Mouse (Mus musculus): Measurements from ENCODE around the gene Sun3. TPM values are rescaled to one million over a fixed set of nuclear protein-coding genes. Genes with fewer than 3 reads are reported as not detected.

Sun3 gene
- polyA plus RNA-seq (2014; fragmentation: Nextera tagmentation; extraction: Ambion mirVana) = not detected in 2 replicates

GRCm38 (mm10) chr11:9048703-9049060 is at the start of gene Sun3:
Gene Sun3, minus strand, starts transcription at chr11:9048991.
- no peaks in the 10 kb centered on the region for H3K36me3 ChIP-seq (ENCODE audit: control insufficient read depth, insufficient read depth, low read length)
- ATAC-seq (ENCODE audit: low read depth) (peak; percentile 65), DNase-seq (ENCODE audit: low spot score) (no peak)
- no peaks in the 10 kb centered on the region for H3K9me3 ChIP-seq (ENCODE audit: control insufficient read depth, low read length)
- no peak within 1 kb of the TSS for H3K27ac ChIP-seq (replicated peaks; ENCODE audit: low read depth, low read length)
- H3K4me1 ChIP-seq (ENCODE audit: control insufficient read depth, insufficient read depth, low read length) = peaks cover 7% of the 10 kb centered on the region; the same call in 1 of the 2 replicates
- H3K4me2 ChIP-seq (ENCODE audit: low read depth, low read length) = peak within 1 kb of the TSS; percentile 97
- H3K9ac ChIP-seq (ENCODE audit: low read depth, low read length) = peak within 1 kb of the TSS; percentile 54
- WGBS = 0% methylated on average over 18 of the region's 18 CpGs
- H3K27me3 ChIP-seq (replicated peaks; ENCODE audit: control insufficient read depth, insufficient read depth, low read length) = peaks cover 23% of the 10 kb centered on the region
- H3K4me3 ChIP-seq (ENCODE audit: low read depth, low read length) = peak within 1 kb of the TSS; percentile 50

DNA sequence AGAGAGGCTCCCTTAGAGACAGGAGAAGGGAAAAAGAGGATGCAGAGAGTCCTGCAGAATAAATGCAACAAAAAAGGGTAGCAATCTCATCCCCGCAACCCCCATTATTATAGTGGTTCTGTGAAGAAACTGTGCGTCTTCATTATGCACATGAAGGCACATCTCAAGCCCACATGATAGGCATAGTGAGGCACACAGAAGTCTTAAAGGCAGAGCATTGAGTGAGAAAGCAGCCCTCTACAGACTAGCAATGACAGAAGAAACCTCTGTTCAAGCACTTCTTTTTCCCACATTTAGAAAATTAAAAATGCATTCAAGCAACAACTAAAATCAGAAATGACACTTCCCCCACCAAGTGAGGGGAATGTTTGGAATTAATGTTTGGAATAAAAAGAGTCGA is 27.7 kb upstream of the Sun3 start:
- no peak overlapping the region for H3K9ac ChIP-seq (ENCODE audit: low read depth, low read length)
- 78% methylated on average over 3 of the region's 3 CpGs for WGBS

GRCm38 (mm10) chr11:9060484-9060883 is 11.7 kb upstream of the Sun3 start:
- Histone ChIP-seq H3K9ac (ENCODE audit: low read depth, low read length) (no peak overlapping the region), H3K4me3 (ENCODE audit: low read depth, low read length) (no peak overlapping the region), H3K27me3 (replicated peaks; ENCODE audit: control insufficient read depth, insufficient read depth, low read length) (no peaks in the 10 kb centered on the region), H3K9me3 (ENCODE audit: control insufficient read depth, low read length) (no peaks in the 10 kb centered on the region), H3K36me3 (ENCODE audit: control insufficient read depth, insufficient read depth, low read length) (no peaks in the 10 kb centered on the region), H3K27ac (replicated peaks; ENCODE audit: low read depth, low read length) (no peak overlapping the region), H3K4me1 (ENCODE audit: control insufficient read depth, insufficient read depth, low read length) (no peaks in the 10 kb centered on the region), H3K4me2 (ENCODE audit: low read depth, low read length) (no peak overlapping the region)
- ATAC-seq (ENCODE audit: low read depth) (no peak), DNase-seq (ENCODE audit: low spot score) (no peak)
- WGBS = 53% methylated on average over 5 of the region's 5 CpGs

More for the DNA sequence above, 27.7 kb upstream of the Sun3 start:
- Histone ChIP-seq H3K36me3 (ENCODE audit: control insufficient read depth, insufficient read depth, low read length) (no peaks in the 10 kb centered on the region), H3K9me3 (ENCODE audit: control insufficient read depth, low read length) (no peaks in the 10 kb centered on the region), H3K4me1 (ENCODE audit: control insufficient read depth, insufficient read depth, low read length) (no peaks in the 10 kb centered on the region), H3K27ac (replicated peaks; ENCODE audit: low read depth, low read length) (no peak overlapping the region), H3K27me3 (replicated peaks; ENCODE audit: control insufficient read depth, insufficient read depth, low read length) (no peaks in the 10 kb centered on the region), H3K4me3 (ENCODE audit: low read depth, low read length) (no peak overlapping the region), H3K4me2 (ENCODE audit: low read depth, low read length) (no peak overlapping the region)
- no peak for DNase-seq (ENCODE audit: low spot score)
- no peak for ATAC-seq (ENCODE audit: low read depth)

GRCm38 (mm10) chr11:9060029-9060428 is 11.2 kb upstream of the Sun3 start:
- Histone ChIP-seq H3K9me3 (ENCODE audit: control insufficient read depth, low read length) (no peaks in the 10 kb centered on the region), H3K27me3 (replicated peaks; ENCODE audit: control insufficient read depth, insufficient read depth, low read length) (no peaks in the 10 kb centered on the region), H3K4me2 (ENCODE audit: low read depth, low read length) (no peak overlapping the region), H3K36me3 (ENCODE audit: control insufficient read depth, insufficient read depth, low read length) (no peaks in the 10 kb centered on the region), H3K9ac (ENCODE audit: low read depth, low read length) (no peak overlapping the region), H3K4me3 (ENCODE audit: low read depth, low read length) (no peak overlapping the region), H3K27ac (replicated peaks; ENCODE audit: low read depth, low read length) (no peak overlapping the region), H3K4me1 (ENCODE audit: control insufficient read depth, insufficient read depth, low read length) (no peaks in the 10 kb centered on the region)
- DNase-seq (ENCODE audit: low spot score) (no peak), ATAC-seq (ENCODE audit: low read depth) (no peak)
- WGBS = 48% methylated on average over 1 of the region's 1 CpGs

DNA sequence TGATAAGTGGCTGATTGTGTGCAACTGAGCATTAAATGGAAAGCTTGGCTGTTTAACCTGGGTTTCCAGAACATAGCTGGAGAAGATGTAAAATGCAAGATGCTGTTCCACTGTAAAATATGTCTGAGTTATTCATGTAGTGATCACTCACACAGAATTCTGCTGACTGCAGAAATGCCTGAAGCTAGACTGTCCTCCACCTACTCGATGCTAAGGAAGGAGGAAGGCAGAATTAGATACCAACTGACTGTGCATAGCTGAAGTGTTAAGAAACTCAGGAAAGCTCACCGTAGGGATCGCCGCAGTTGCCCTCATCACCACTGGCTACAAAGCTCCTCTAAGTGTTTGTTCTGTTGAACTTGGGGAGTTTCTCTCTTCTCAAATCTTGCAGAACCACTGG is 8.9 kb upstream of the Sun3 start:
- H3K27me3 ChIP-seq (replicated peaks; ENCODE audit: control insufficient read depth, insufficient read depth, low read length) = no peaks in the 10 kb centered on the region
- H3K4me2 ChIP-seq (ENCODE audit: low read depth, low read length) = no peak overlapping the region
- H3K27ac ChIP-seq (replicated peaks; ENCODE audit: low read depth, low read length) = no peak overlapping the region
- H3K4me1 ChIP-seq (ENCODE audit: control insufficient read depth, insufficient read depth, low read length) = no peaks in the 10 kb centered on the region
- no peak overlapping the region for H3K9ac ChIP-seq (ENCODE audit: low read depth, low read length)
- H3K36me3 ChIP-seq (ENCODE audit: control insufficient read depth, insufficient read depth, low read length) = no peaks in the 10 kb centered on the region
- no peak overlapping the region for H3K4me3 ChIP-seq (ENCODE audit: low read depth, low read length)
- DNase-seq (ENCODE audit: low spot score) (no peak), ATAC-seq (ENCODE audit: low read depth) (no peak)
- H3K9me3 ChIP-seq (ENCODE audit: control insufficient read depth, low read length) = no peaks in the 10 kb centered on the region
- WGBS = 87% methylated on average over 4 of the region's 4 CpGs

GRCm38 (mm10) chr11:9056937-9057336 is 8.1 kb upstream of the Sun3 start:
- ATAC-seq (ENCODE audit: low read depth) (no peak), DNase-seq (ENCODE audit: low spot score) (no peak)
- Histone ChIP-seq H3K4me2 (ENCODE audit: low read depth, low read length) (no peak overlapping the region), H3K9ac (ENCODE audit: low read depth, low read length) (no peak overlapping the region), H3K27ac (replicated peaks; ENCODE audit: low read depth, low read length) (no peak overlapping the region), H3K27me3 (replicated peaks; ENCODE audit: control insufficient read depth, insufficient read depth, low read length) (no peaks in the 10 kb centered on the region), H3K36me3 (ENCODE audit: control insufficient read depth, insufficient read depth, low read length) (no peaks in the 10 kb centered on the region), H3K9me3 (ENCODE audit: control insufficient read depth, low read length) (no peaks in the 10 kb centered on the region), H3K4me1 (ENCODE audit: control insufficient read depth, insufficient read depth, low read length) (no peaks in the 10 kb centered on the region), H3K4me3 (ENCODE audit: low read depth, low read length) (no peak overlapping the region)
- 73% methylated on average over 2 of the region's 2 CpGs for WGBS

GRCm38 (mm10) chr11:9051895-9052294 is 3.1 kb upstream of the Sun3 start:
- H3K4me1 ChIP-seq (ENCODE audit: control insufficient read depth, insufficient read depth, low read length) = peaks cover 7% of the 10 kb centered on the region; the same call in 1 of the 2 replicates
- no peak overlapping the region for H3K4me3 ChIP-seq (ENCODE audit: low read depth, low read length)
- H3K36me3 ChIP-seq (ENCODE audit: control insufficient read depth, insufficient read depth, low read length) = no peaks in the 10 kb centered on the region
- H3K27ac ChIP-seq (replicated peaks; ENCODE audit: low read depth, low read length) = no peak overlapping the region
- no peak overlapping the region for H3K4me2 ChIP-seq (ENCODE audit: low read depth, low read length)
- 76% methylated on average over 2 of the region's 2 CpGs for WGBS
- H3K27me3 ChIP-seq (replicated peaks; ENCODE audit: control insufficient read depth, insufficient read depth, low read length) = peaks cover 23% of the 10 kb centered on the region
- H3K9ac ChIP-seq (ENCODE audit: low read depth, low read length) = no peak overlapping the region
- DNase-seq (ENCODE audit: low spot score) (no peak), ATAC-seq (ENCODE audit: low read depth) (no peak)
- H3K9me3 ChIP-seq (ENCODE audit: control insufficient read depth, low read length) = no peaks in the 10 kb centered on the region

GRCm38 (mm10) chr11:9050241-9050640 is 1.4 kb upstream of the Sun3 start:
- DNase-seq (ENCODE audit: low spot score) (no peak), ATAC-seq (ENCODE audit: low read depth) (no peak)
- H3K9me3 ChIP-seq (ENCODE audit: control insufficient read depth, low read length) = no peaks in the 10 kb centered on the region
- H3K4me2 ChIP-seq (ENCODE audit: low read depth, low read length) = no peak overlapping the region
- H3K36me3 ChIP-seq (ENCODE audit: control insufficient read depth, insufficient read depth, low read length) = no peaks in the 10 kb centered on the region
- no peak overlapping the region for H3K4me3 ChIP-seq (ENCODE audit: low read depth, low read length)
- no peak overlapping the region for H3K9ac ChIP-seq (ENCODE audit: low read depth, low read length)
- H3K27ac ChIP-seq (replicated peaks; ENCODE audit: low read depth, low read length) = no peak overlapping the region
- peaks cover 23% of the 10 kb centered on the region for H3K27me3 ChIP-seq (replicated peaks; ENCODE audit: control insufficient read depth, insufficient read depth, low read length)
- peaks cover 7% of the 10 kb centered on the region; the same call in 1 of the 2 replicates for H3K4me1 ChIP-seq (ENCODE audit: control insufficient read depth, insufficient read depth, low read length)
- WGBS = 86% methylated on average over 4 of the region's 4 CpGs

DNA sequence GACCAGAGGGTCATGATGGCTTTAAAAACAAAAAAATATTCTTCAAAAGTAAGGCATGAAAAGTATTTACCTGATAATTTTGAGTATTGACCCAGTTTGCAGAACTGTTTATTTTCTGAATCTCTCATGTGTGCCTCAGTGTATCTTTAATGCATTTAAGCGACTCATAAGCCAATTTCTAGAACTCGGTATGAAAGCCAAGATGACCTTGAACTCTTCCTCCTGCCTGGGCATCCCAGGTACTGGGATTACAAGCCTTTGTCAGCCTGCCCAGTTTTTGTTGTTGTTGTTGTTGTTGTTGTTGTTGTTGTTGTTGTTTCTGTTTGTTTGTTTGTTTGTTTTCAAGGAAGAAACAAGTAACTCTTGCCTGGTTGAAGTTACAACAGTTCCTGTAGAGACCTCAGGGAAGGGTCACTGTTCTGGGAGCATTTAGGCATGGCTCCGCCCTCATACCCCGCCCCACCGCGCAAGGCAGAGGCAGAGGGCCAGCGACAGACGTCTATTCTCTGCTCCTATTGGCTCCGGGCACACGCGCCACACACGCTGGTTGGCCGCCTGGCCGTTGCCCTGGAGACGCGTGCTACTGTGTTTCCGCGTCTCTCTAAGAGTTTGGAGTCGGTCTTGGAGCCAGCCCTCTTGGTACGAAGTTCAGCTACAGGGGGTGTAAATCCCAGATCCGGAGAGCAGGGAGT is 634 bp downstream of the Sun3 start, which contains the start of gene Gm11992:
Gene Gm11992 (plus strand): TSS at position 584 of the 692 bp plus-strand sequence.
- 3% methylated on average over 21 of the region's 21 CpGs for WGBS
- ATAC-seq (ENCODE audit: low read depth) = peak; percentile 100
- Histone ChIP-seq H3K9ac (ENCODE audit: low read depth, low read length) (peak within 1 kb of the TSS; percentile 54), H3K9me3 (ENCODE audit: control insufficient read depth, low read length) (no peaks in the 10 kb centered on the region), H3K4me2 (ENCODE audit: low read depth, low read length) (peak within 1 kb of the TSS; percentile 97), H3K27me3 (replicated peaks; ENCODE audit: control insufficient read depth, insufficient read depth, low read length) (peaks cover 23% of the 10 kb centered on the region), H3K4me3 (ENCODE audit: low read depth, low read length) (peak within 1 kb of the TSS; percentile 50), H3K27ac (replicated peaks; ENCODE audit: low read depth, low read length) (no peak within 1 kb of the TSS), H3K4me1 (ENCODE audit: control insufficient read depth, insufficient read depth, low read length) (peaks cover 7% of the 10 kb centered on the region; the same call in 1 of the 2 replicates), H3K36me3 (ENCODE audit: control insufficient read depth, insufficient read depth, low read length) (no peaks in the 10 kb centered on the region)
- peak; percentile 96 for DNase-seq (ENCODE audit: low spot score)
